Mouse (Mus musculus) urinary bladder, postnatal 10 days (tissue): ENCODE measurements around the gene Ep300.

Source experiments
- DNase-seq: peaks from one replicate; pipeline ENCODE4 v3.0.0; 2022; ENCODE audit warnings: low spot score

The Ep300 gene

DNA sequence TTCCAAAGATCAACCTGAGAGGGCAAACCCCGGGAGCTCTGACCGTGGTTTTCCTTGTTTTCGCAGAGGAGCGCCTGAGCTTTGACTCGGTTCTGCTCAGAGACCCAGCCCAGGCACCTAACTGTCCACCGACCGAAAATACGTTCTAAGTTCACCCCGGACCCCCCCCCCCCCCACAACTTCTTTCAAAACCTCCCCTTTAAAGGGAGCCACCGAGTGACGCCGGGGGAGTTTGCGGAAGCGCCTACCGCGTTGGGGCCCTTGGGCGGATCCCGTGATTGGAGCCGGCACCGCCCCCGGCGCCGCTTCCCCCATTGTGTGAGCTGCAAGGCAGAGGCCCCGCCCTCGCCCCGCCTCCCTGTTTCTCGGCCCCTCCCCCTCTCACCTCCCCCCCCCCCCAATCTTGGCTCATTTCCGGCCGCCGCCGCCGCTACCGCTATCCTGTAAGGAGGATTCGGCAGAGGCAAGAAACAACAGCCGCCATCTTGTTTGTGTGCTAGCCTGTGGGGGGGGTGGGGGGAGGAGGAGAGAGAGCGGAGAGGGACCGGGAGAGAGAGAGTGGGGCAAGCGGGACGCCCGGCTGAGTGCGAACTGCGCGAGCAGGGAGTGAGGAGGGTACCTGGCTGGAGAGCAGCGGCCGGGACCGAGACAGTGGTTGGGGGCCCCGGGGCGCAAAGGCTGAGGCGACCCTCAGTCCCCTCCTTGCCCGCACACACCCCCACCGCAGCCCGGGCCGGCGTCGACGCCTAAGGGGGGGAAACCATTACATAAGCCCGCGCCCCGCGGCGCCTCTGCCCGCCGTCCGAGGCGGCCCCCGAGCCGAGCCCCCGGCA, at the start of gene Ep300:
Gene Ep300, plus strand, starts transcription at position 439 of the 833 bp plus-strand sequence.
- DNase-seq: peak; percentile 86

DNA sequence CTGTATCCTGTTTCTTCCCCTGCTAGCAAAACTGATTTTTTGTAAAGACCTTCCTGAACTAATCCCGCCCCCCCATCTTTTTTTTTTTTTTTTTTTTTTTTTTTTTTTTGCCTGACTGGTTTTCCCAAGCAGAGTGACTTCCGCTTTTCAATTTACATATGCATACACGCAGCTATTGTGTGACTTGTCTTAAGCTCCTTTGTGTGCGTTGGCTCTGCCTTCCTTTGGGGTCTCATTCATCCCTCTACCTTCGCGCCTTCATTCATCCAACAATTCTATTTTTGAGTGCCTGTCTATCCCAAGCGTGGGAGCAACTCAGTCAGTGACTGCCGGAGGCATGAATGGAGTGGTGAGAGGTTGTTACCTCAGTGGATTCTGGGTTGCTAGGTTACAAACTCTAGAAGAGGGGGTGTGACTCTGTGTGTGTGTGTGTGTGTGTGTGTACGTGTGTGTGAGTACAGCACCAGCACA, 49.2 kb upstream of the Ep300 start:
- DNase-seq: no peak

DNA sequence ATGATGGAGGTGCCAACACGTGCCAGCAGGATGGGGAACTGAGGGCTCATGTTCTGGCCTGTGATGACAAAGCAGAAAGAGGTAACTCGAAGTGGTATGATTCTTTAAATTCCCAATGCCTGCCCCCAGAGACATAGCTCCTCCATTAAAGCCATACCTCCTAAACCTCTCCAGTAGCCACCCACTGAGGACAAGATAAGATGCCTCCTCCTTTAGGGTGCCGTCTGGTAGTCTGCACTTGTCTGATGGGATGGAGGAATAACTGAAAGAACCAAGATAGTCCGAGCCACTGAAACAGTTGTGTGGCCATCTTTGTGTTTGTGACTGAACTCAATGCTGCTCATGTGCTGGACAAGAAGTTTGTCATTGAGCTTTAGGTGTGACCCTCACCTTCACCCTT, 47.0 kb upstream of the Ep300 start:
- DNase-seq: no peak

DNA sequence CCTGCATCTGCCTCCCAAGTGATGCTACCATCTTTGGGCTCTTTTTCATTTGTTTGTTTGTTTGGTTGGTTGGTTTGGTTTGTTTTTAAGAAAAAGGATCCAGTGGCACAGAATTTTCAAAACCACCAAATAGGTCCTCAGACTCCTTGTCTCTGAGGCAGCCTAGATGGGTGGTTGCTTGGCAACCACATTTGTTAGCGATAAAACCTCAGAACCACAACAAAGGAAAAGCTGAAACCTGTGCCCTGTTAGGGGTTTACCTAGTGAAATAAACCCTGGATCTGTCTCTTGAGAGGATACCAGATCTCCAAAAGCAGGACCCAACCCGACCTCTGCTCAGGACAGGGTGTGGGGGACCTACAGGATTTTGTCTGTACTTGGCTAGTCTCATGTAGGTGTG, 45.6 kb upstream of the Ep300 start:
- no peak for DNase-seq

DNA sequence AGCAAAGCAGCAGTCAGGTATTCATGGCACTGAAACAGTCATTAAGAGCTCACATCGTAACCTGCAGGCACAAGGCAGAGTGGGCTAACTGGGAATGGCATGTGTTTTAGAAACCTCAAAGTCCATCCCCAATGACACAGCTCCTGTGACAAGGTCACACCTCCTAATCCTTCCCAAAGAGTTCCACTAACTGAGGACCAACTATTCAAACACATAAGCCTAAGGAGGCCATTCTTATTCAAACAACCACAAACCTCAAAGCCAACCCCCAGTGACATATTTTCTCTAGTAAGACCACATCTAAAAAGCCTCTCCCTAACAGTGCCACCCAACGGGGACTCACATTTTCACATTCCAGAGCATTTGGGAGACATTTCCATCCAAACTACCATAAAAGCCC, 40.2 kb upstream of the Ep300 start:
- no peak for DNase-seq

DNA sequence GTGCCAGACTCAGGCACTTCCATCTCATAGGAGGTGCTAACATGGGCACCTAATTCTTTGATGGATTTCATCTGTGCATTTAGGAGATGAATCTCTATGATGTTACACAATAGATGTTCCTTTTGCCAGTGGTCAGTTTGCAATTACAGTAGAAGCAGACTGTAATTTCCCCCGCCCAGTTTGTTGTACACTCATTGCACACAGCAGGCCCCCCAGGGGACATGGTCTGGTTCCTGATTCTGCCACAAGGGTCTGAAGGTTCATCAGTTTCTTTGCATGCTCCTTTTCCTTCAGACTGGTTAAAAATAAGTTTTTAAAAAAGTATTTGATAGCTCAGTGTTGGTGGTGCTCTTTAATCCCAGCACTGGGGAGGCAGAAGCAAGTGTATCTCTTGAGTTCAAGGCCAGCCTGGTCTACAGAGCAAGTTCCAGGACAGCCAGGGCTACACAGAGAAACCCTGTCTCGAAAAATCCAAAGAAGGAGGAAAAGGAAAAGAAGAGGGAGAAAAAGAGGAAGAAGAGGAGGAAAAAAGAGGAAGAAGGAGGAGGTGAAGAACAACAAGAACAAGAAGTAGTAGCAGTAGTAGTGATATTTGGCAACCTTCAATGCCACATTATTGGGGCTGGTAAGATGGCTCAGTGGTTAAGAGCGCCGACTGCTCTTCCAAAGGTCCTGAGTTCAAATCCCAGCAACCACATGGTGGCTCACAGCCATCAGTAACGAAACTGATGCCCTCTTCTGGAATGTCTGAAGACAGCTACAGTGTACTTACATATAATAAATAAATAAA, 39.6 kb upstream of the Ep300 start:
- DNase-seq: no peak

DNA sequence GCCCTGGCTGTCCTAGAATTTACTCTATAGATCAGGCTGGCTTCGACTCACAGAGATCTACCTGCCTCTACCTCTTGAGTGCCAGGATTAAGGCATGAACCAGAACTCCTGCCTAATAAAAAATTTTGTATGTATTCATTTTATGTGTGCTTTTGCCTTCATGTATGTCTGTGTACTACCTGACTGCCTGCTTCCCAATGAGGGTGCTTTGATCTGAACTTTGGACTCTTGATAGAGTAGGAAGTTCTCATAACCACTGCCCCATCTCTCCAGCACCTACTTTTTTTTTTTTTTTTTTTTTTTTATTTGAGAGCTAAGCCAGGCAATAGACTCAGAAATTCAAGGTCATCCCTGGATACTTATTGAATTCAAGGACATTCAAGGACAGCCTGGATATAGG, 31.7 kb upstream of the Ep300 start:
- no peak for DNase-seq

DNA sequence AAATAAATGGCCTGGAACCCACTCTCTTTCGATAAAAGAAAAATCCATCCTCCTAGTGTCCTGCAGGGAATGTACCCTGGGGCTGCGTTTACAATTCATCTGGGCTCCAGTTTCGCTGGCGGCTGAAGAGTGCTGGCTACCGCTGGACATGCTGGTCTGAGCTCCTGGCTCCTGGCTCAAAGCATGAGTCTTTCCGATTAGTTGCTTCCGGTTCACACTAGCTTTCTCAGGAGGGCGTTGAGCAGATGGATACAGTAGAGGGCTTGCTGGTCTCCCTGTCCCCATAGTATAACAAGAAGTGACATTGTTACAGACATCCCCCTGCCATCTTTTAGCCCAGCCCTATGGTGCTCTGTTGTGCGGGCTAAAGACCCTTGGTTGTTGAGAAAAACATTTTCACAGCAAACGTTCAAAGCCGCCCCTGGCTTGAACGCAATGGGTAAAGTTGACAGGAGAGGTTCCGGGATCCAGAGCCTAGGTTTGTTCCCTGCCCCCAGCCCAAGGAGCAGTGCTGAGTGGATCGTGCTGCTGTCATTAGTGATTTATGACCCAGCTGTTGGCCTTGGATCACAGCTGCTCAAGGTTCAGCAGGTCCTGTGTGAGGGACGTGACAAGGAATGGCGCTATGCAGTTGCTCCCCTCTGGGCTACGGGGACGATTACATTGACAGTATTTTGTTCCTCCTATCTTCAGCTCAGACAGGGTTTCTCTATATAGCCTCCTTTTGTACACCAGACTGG, 30.4 kb upstream of the Ep300 start:
- DNase-seq: no peak

DNA sequence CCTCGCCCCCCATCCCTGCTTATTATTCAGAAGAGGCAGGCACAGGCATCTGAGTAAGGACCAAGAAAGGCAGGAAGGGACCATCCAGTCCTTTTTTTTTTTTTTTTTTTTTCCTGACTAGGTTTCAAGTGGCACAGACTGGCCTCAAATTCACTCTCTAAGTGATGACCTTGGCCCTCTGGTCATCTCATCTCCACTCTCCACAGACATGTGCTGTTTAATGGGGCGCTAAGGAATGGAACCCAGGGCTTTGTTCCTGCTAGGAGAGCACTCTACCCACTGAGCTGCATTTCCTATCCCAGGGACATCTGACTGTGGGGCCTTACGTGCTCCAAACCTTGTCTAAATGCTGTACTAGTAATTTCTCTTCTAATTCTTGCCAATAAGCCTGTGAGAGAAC, 29.2 kb upstream of the Ep300 start:
- no peak for DNase-seq

DNA sequence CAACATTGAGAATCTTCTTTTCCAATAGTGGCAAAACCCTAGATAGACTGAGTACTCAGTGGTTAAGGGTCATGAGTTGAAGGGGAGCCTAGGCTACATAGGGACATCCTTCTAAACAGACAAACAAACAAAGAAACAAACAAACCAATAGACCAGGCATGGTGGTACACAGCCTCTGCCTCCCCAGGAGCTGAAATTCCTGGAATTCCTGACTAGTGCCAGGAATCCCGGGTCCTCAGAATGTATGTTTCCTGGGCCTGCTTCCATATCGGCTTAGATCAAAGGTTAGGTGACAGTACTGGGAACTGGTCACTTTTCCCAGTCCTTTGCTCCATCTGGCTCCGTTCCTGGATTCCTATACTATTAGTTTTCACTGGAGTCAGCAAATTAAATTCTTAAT, 23.6 kb upstream of the Ep300 start:
- no peak for DNase-seq

DNA sequence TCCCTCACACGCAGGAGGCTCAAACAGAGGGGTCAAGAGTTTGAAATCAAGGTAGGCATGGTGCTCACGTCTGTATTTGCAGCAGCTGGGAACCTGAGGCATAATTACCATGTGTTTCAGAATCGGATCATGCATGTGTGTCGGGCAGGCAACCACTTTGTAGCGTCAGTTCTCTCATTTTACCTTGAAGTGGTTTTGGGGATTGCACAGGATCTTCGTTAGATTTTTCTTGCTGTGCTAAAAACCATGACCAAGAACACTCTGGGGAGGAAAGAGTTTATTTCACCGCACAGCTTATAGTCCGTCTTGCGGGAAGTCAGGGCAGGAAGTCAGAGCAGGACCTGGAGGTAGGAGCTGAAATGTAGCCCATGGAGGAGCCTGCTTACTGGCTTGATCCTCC, 23.2 kb upstream of the Ep300 start:
- DNase-seq: no peak

DNA sequence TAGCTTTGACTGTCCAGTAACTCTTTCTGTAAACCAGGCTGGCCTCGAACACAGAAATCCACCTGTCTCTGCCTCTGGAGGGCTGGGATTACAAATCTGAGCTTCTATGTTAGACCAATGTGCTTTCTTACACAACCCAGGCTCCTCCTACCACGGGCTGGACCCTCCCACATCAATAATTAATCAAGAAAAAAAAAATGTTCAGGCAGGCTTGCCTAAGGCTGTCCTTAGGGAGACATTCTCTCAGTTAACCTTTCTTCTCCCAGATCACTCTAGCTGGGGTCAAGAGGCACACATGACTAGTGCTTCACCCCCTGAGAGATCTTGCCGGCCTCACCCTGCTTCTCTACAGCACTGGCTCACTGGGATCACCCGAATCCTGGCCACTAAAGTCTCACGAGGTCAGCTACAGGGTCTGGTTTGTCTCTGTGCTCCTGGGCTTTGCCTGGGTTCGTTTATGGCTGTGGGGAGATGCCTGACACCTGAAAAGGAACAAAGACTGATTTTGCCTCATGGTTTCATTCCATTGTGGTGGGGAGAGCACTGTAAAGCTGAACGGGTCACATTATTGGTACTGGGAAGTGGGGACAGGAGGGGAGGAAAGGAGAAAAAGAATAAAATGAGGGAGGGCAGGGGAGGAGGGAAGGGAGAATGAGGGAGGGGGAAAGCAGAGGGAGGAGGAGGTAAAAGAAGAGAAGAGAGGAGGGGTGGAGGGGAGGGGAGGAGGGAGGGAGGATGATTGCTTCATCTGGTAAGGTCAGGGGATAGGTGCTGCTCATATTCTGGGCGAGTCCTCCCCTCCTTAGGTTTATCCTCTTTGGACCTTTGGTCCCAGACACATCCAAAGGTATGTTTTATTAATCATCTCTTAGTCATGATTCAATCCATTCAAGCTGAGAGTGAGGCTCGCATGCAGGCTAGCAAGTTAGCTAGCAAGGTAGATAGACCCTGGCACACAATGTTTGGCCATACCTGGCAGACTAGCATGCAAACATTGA, 22.4 kb upstream of the Ep300 start:
- DNase-seq: no peak

DNA sequence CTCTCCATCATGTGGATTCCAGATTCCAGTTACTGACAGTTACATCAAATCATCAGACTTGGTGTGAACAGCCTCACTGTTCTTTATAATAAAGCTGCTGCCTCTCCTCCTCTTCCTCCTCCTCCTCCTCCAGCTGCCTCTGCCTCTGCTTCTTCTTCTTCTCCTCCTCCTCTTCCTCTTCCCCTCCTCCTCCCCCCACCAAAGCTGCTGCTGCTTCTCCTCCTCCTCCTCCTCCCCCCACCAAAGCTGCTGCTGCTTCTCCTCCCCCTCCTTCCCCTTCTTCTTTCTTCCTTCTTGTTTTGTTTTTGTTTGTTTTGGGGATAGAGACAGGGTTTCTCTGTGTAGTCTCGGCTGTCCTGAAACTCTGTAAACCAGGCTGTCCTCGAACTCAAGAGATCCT, 17.1 kb upstream of the Ep300 start:
- no peak for DNase-seq

DNA sequence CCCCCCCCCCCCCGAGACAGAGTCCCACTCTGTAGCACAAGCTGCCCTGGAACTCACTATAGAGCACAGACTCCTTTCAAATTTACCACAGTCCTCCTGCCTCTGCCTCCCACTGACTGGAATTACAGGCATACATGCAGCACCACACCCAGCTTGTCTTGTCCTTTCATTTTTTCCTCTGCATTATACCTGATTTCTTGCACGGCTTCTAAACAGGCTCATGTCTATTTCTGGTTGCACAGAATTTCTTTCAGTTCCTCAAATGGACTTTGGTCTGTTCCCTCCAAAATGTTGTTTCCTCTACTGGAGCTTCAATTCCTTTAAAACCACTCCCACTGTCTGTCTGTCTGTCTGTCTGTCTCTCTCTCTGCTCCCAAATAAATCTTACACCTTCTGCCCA, 16.6 kb upstream of the Ep300 start:
- DNase-seq: no peak

DNA sequence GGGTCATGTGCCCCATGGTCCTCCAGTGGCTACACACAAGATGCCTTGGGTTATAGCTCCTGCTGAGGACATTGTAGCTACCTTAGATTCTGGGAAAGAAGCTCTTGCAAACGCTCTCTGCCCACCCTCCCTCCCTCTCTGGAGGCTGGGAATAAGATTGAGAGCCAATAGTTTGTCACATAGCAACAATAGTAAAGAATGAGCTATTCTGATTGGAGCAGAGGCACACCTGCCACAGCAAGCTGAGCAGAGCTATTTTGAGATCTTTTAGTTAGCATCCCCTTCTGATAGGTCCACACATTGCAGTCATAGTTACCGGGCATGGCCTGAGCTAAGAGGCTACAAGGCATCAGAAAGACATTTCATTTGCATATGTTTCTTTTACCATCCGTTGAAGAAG, 8.2 kb upstream of the Ep300 start:
- DNase-seq: no peak

DNA sequence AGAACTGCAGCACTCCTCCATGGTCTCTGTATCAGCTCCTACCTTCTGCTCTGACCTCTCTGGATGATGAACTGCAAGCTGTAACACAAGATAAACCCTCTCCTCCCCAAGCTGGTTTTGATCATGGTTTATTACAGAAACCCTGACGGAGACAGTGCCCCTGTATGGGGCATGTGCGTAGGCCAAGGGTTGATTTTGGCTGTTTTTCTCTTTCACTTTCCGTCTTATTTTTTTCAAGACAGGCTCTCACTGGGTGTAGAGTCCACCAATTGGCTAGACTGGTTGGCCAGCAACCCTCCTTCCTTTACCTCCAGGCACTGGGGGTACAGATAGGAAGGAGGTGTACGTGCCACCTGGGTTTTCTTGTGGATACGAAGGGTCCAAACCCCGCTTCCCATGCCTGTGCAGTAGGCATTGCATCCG, 7.4 kb upstream of the Ep300 start:
- no peak for DNase-seq

DNA sequence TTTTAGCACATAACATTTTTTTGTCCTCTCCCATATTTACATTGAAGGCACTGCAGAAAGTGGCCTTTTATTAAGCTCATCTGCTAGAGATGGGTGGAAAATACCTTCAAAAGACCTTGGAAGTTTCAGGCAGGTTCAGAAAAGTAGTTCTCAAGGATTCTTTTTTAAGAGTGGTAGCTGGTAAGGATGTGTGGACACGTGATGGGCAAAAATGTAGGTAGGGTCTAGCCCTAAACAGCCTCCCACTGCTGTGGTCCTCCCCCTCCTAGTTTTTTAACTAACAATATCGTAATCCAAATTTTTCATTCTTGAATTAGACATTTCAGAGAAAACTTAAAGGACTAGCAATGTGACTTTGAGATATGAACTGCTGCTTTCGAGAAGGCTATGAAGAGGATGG, 685 bp upstream of the Ep300 start:
- DNase-seq: no peak

DNA sequence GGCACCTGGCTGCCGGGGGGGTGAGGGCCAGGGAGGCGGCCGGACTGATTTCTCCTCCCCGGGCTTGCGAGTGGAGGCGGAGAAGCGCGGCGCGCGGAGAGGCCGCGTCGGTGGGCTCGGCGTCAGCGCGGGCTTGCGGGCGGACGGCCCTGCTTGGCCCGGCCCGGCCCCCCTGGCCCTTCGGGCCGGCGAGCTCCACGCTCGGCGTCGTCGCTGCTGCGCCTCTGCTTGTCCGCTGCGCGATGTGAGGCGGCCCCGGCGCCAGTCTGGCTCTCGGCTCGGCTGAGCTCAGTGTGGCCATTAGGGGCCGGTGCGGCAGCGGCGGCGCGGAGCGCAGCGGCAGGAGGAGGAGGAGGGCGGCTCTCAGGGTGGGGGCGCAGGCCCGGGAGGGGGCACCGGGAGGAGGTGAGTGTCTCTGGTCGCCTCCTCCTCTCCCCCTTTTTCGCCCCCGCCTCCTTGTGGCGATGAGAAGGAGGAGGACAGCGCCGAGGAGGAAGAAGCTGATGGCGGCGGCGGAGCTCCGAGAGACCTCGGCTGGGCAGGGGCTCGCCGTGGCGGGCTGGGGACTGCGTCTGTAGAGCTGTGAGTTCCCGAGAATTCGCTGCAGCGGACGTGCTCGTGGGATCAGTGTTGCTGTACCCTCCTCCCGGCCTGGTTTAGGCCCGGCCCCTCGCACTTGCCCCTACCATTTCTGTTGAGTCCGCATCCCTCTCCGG, 753 bp downstream of the Ep300 start:
- peak; percentile 57 for DNase-seq

DNA sequence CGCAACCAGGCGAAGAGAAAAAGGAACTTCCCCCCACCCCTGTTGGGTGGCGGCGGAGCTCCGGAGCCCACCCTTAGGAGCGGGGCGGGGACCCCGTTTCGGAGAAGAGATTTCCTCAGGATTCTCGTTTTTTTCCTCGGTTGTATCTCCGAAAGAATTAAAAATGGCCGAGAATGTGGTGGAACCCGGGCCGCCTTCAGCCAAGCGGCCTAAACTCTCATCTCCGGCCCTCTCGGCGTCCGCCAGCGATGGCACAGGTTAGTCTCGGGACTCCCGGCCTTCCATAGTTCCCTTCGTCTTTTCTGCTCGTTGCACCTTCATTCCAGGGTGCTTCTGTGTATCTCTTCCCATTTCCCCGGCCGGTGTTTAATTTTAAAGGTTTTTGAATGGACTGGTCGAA, 1.3 kb downstream of the Ep300 start:
- no peak for DNase-seq

DNA sequence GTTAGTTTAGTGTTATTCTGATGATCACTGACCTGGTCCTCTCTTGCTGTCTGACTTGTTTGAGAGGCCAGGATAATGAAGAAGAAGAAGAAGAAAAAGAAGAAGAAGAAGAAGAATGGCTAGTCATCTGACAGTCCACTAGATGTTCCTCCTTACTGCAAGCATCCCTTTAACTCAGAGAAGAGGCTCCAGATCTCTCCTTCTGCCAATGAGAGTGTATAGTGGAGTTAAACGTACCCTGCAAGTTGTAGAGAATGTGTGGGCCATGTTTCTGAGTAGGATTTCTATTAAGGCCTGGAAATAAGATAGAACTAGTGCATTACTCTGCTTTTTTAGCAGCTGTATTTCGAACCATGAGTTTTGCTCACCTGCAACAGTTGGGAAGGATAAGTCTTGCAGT, 2.5 kb downstream of the Ep300 start:
- no peak for DNase-seq
